Mouse (Mus musculus) thymus, adult 2 months (tissue): ENCODE measurements at regions not wholly inside any gene's neighbourhood (a gene's known extent, or its start where the extent isn't known, plus 50 kb on each side); places are given as distances from the start of the nearest gene placed in this dataset.

Experiments used
- CTCF ChIP-seq: fragments of 200-500 bp; IDR thresholded peaks from 2 replicates; pipeline ENCODE4 v1.5.1; 2012; ENCODE audit warnings: mild to moderate bottlenecking, control low read depth, low read length, moderate library complexity, borderline replicate concordance; ENCODE audit not compliant: control insufficient read depth, poor library complexity, insufficient read depth; ENCODE audit errors: extremely low read depth
- POLR2A ChIP-seq: fragments of 200-500 bp; IDR thresholded peaks from 2 replicates; pipeline ENCODE4 v1.6.1; 2012; ENCODE audit warnings: mild to moderate bottlenecking, low read length, control low read depth, moderate library complexity; ENCODE audit not compliant: control insufficient read depth, poor library complexity, insufficient read depth; ENCODE audit errors: extremely low read depth

DNA sequence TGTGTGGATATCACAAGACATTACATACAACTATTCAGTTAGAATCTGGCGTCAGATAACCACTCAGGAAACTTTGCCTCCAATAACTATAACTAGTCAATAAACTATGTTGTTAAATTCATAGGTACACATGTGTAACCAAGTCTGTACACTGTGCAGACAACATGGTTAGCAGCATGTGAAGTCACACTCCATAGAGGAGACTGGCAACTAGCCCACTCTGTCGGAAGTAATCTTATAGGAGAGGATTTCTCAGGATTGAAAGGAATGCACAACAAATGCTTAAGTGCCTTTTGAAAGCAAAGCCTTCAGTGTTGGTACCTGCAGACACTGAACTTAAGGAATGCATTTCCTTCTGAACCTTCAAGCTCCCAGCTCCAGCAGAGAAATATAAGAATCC is 693.0 kb upstream of the Ptbp2 start:
- TF ChIP-seq CTCF (no peak), POLR2A (no peak)
